Comparison of ENCODE assay signal across 21 mouse cellular contexts in genomic region chr7:134188565-134188964, GRCm38 (mm10). TPM values are rescaled to one million over a fixed set of nuclear protein-coding genes. Genes with fewer than 3 reads are reported as not detected.
DNase-seq lines count a peak whose midpoint lies in the region; ATAC-seq and TF ChIP-seq lines count a peak whose summit lies in the region.
"Had no signal": no experiment of that assay in that cellular context is flagged by ENCODE, and none has a peak within 500 bp of the region (broad histone marks: within the 10 kb centered on the region; RNA-seq: fewer than 3 reads in every experiment).

No protein-coding gene starts in this region.

- H3K27me3 ChIP-seq in kidney, adult 2 months (replicated peaks; ENCODE audit: control insufficient read depth, insufficient read depth, low read length): no peaks in the 10 kb centered on the region
- no peaks in the 10 kb centered on the region for H3K27me3 ChIP-seq in kidney, embryonic 16.5 days (ENCODE audit: insufficient read depth, low read length)
- H3K27me3 ChIP-seq in heart, embryonic 11.5 days (ENCODE audit: control insufficient read depth, insufficient read depth, low read length): no peaks in the 10 kb centered on the region
- H3K27me3 ChIP-seq: embryonic facial prominence, embryonic 13.5 days; heart, embryonic 13.5 days; midbrain, embryonic 15.5 days had no signal

- no peak overlapping the region for H3K4me2 ChIP-seq in kidney, embryonic 16.5 days (replicated peaks; ENCODE audit: low read depth, low read length)
- no peak overlapping the region for H3K4me2 ChIP-seq in heart, embryonic 11.5 days
- H3K4me2 ChIP-seq: embryonic facial prominence, embryonic 13.5 days; heart, embryonic 13.5 days; midbrain, embryonic 15.5 days had no signal

- DNase-seq in kidney, adult 2 months: peak; percentile 65
- peak; percentile 27 for DNase-seq in 3T3-L1 (ENCODE audit: low read depth, low spot score)
- DNase-seq in Muller cell, postnatal 12 days (ENCODE audit: inconsistent ontology term): peak; percentile 39
- peak; percentile 38 for DNase-seq in fibroblast of lung, adult 2 months (ENCODE audit: low read depth)
- no peak for DNase-seq in layer of hippocampus, adult 18-20 months (ENCODE audit: low spot score in 2 of 2)
- DNase-seq in embryo, embryonic 10 days (ENCODE audit: low spot score): no peak
- DNase-seq: cerebellum, adult 2 months; forebrain, postnatal 0 days; heart, postnatal 36 days; layer of hippocampus, postnatal 36 days; right cerebral cortex, postnatal 14 days; thymus, postnatal 4 days had no signal

- TF ChIP-seq CTCF in kidney, adult 2 months (conservative IDR thresholded peaks at IDR 0.05; ENCODE audit: insufficient read depth, insufficient read length, low read depth, low read length): no peak

- no peak for TF ChIP-seq POLR2A in kidney, adult 2 months (IDR thresholded peaks at IDR 0.05; ENCODE audit: low read depth, low read length)

- no peaks in the 10 kb centered on the region for H3K36me3 ChIP-seq in kidney, adult 2 months (ENCODE audit: control insufficient read depth, insufficient read depth, low read length)
- H3K36me3 ChIP-seq in kidney, embryonic 16.5 days (ENCODE audit: insufficient read depth, low read length): no peaks in the 10 kb centered on the region
- no peaks in the 10 kb centered on the region for H3K36me3 ChIP-seq in heart, embryonic 11.5 days (ENCODE audit: control insufficient read depth, insufficient read depth, low read length)
- H3K36me3 ChIP-seq: embryonic facial prominence, embryonic 13.5 days; G1E; midbrain, embryonic 15.5 days had no signal

- H3K9me3 ChIP-seq in kidney, embryonic 16.5 days (ENCODE audit: low read length): peaks cover 5% of the 10 kb centered on the region; the same call in 1 of the 2 replicates
- H3K9me3 ChIP-seq in heart, embryonic 11.5 days (replicated peaks; ENCODE audit: control insufficient read depth, low read length): 0 out of 2 replicates have a peak, but pooled peaks cover 4% of the 10 kb centered on the region
- H3K9me3 ChIP-seq: embryonic facial prominence, embryonic 13.5 days; heart, embryonic 13.5 days; midbrain, embryonic 15.5 days had no signal

- 0 out of 2 replicates have a peak, but pooled peaks cover 9% of the 10 kb centered on the region for H3K4me1 ChIP-seq in kidney, adult 2 months (ENCODE audit: control insufficient read depth, insufficient read depth, low read length)
- peaks cover 3% of the 10 kb centered on the region; the same call in 1 of the 2 replicates for H3K4me1 ChIP-seq in kidney, embryonic 16.5 days (ENCODE audit: insufficient read depth, low read length)
- peaks cover 5% of the 10 kb centered on the region for H3K4me1 ChIP-seq in heart, embryonic 11.5 days (ENCODE audit: control insufficient read depth, insufficient read depth, low read length)
- H3K4me1 ChIP-seq: midbrain, embryonic 15.5 days had no signal

- no peak; the same call in 1 of the 2 replicates for ATAC-seq in kidney, embryonic 16.5 days (ENCODE audit: low FRiP score, low TSS enrichment)
- no peak for ATAC-seq in heart, embryonic 11.5 days (replicated peaks; ENCODE audit: insufficient number of reproducible peaks, low FRiP score, low TSS enrichment)
- ATAC-seq: CD4-positive, CD25-positive, alpha-beta regulatory T cell, adult 4 months; forebrain, postnatal 0 days; hindbrain, embryonic 16.5 days; midbrain, embryonic 15.5 days had no signal

- H3K4me3 ChIP-seq in kidney, adult 2 months (ENCODE audit: insufficient read depth, low read depth, low read length): no peak overlapping the region
- no peak overlapping the region for H3K4me3 ChIP-seq in kidney, embryonic 16.5 days (ENCODE audit: low read length)
- no peak overlapping the region for H3K4me3 ChIP-seq in heart, embryonic 11.5 days (ENCODE audit: low read depth, low read length)
- H3K4me3 ChIP-seq: embryonic facial prominence, embryonic 13.5 days; heart, embryonic 13.5 days; midbrain, embryonic 15.5 days had no signal

- WGBS in kidney, adult 2 months: 32% methylated on average over 6 of the region's 6 CpGs
- WGBS in kidney, embryonic 16.5 days: 69% methylated on average over 6 of the region's 6 CpGs
- WGBS in heart, embryonic 11.5 days (ENCODE audit: insufficient replicate concordance): 79% methylated on average over 6 of the region's 6 CpGs

- no peak overlapping the region for H3K9ac ChIP-seq in kidney, embryonic 16.5 days (replicated peaks; ENCODE audit: low read length)
- no peak overlapping the region for H3K9ac ChIP-seq in heart, embryonic 11.5 days (ENCODE audit: low read depth, low read length)
- H3K9ac ChIP-seq: embryonic facial prominence, embryonic 13.5 days; forebrain, postnatal 0 days; heart, embryonic 13.5 days; midbrain, embryonic 15.5 days had no signal

- no peak overlapping the region for H3K27ac ChIP-seq in kidney, adult 2 months (ENCODE audit: insufficient read depth, low read depth, low read length)
- no peak overlapping the region for H3K27ac ChIP-seq in kidney, embryonic 16.5 days (ENCODE audit: low read length)
- H3K27ac ChIP-seq in heart, embryonic 11.5 days (ENCODE audit: low read depth, low read length): no peak overlapping the region
- H3K27ac ChIP-seq: embryonic facial prominence, embryonic 13.5 days; heart, embryonic 13.5 days; midbrain, embryonic 15.5 days had no signal

RNA-seq across cellular contexts. Expression of gene Adam12, which starts 43.4 kb away (rescaled TPM):
- 4.1 and 4.4 TPM in 2 replicates for polyA plus RNA-seq in kidney, adult 2 months (2012; rRNA removed)
- polyA plus RNA-seq in kidney, embryonic 16.5 days (2015; fragmentation: Nextera tagmentation; extraction: Ambion mirVana): 4.5 and 5.2 TPM in 2 replicates
- polyA plus RNA-seq in heart, embryonic 11.5 days (2014; fragmentation: Nextera tagmentation; extraction: Ambion mirVana): 5.6 and 8.8 TPM in 2 replicates
- total RNA-seq in layer of hippocampus, adult 18-20 months (2021): 1 to 10 TPM; 5.0 to 6.3 TPM
- total RNA-seq: granulocyte monocyte progenitor cell, adult 5-6 weeks had no signal
- polyA plus RNA-seq: G1E had no signal

Comparison
In these comparisons a context has a peak if more than half of its experiments do, and no peak if none do; other contexts are left out.
1. DNase-seq: peak in kidney, adult 2 months (single experiment), 3T3-L1 (single experiment), Muller cell, postnatal 12 days (single experiment) and fibroblast of lung, adult 2 months (single experiment); none in layer of hippocampus, adult 18-20 months (0 of 2) and embryo, embryonic 10 days (single experiment).